Mouse (Mus musculus) hindbrain, embryonic 16.5 days (tissue): ENCODE measurements around the gene N4bp1. TPM values are rescaled to one million over a fixed set of nuclear protein-coding genes. Genes with fewer than 3 reads are reported as not detected.

Experiments
- ATAC-seq: fragments of 200-750 bp; cut with Nextera tagmentation; 2 replicates; pipeline ENCODE4 v1.8.0; 2017; ENCODE audit warnings: moderate TSS enrichment, moderate library complexity
- H3K27ac ChIP-seq: fragments of 300-500 bp; sonication (generic); 2 replicates; pipeline ENCODE4 v1.5.1; 2014; ENCODE audit warnings: low read depth, mild to moderate bottlenecking, control low read depth, low read length, moderate library complexity
- H3K27me3 ChIP-seq: fragments of 300-500 bp; sonication (generic); replicated peaks from 2 replicates; pipeline ENCODE4 v1.6.1; 2014; ENCODE audit warnings: low read length; ENCODE audit not compliant: control insufficient read depth, insufficient read depth
- H3K36me3 ChIP-seq: fragments of 300-500 bp; sonication (generic); 2 replicates; pipeline ENCODE4 v1.6.1; 2014; ENCODE audit warnings: mild to moderate bottlenecking, low read length, moderate library complexity, mixed read lengths; ENCODE audit not compliant: control insufficient read depth, insufficient read depth
- H3K4me1 ChIP-seq: fragments of 300-500 bp; sonication (generic); 2 replicates; pipeline ENCODE4 v1.6.1; 2014; ENCODE audit warnings: low read depth, low read length; ENCODE audit not compliant: control insufficient read depth, insufficient read depth
- H3K4me2 ChIP-seq: fragments of 300-500 bp; sonication (generic); 2 replicates; pipeline ENCODE4 v1.6.1; 2014; ENCODE audit warnings: mild to moderate bottlenecking, low read length, control low read depth, moderate library complexity
- H3K4me3 ChIP-seq: fragments of 300-500 bp; sonication (generic); 2 replicates; pipeline ENCODE4 v1.5.1; 2014; ENCODE audit warnings: mild to moderate bottlenecking, low read length, control low read depth, moderate library complexity
- H3K9ac ChIP-seq: fragments of 300-500 bp; sonication (generic); 2 replicates; pipeline ENCODE4 v1.6.1; 2014; ENCODE audit warnings: low read depth, mild to moderate bottlenecking, control low read depth, low read length, moderate library complexity
- H3K9me3 ChIP-seq: fragments of 300-500 bp; sonication (generic); 2 replicates; pipeline ENCODE4 v1.6.1; 2014; ENCODE audit warnings: mild to moderate bottlenecking, low read length, moderate library complexity; ENCODE audit not compliant: control insufficient read depth
- WGBS: fragments of 180-500 bp; shearing (Covaris S2); extraction: QIAGEN DNeasy Blood & Tissue Kit; methylation state at CpG from one replicate; pipeline ENCODE4 v1.1.7; 2014; 5-methylcytosine and 5-hydroxymethylcytosine counted together
- polyA plus RNA-seq: library from polyadenylated mRNA; unstranded; fragments of >200 nt; fragmentation: Nextera tagmentation; extraction: Ambion mirVana; gene quantifications from 2 replicates; pipeline ENCODE4 v1.2.1, GENCODE M21; 2015

Gene N4bp1
- polyA plus RNA-seq, 1 experiment from 2014 or later = 7.7 TPM

DNA sequence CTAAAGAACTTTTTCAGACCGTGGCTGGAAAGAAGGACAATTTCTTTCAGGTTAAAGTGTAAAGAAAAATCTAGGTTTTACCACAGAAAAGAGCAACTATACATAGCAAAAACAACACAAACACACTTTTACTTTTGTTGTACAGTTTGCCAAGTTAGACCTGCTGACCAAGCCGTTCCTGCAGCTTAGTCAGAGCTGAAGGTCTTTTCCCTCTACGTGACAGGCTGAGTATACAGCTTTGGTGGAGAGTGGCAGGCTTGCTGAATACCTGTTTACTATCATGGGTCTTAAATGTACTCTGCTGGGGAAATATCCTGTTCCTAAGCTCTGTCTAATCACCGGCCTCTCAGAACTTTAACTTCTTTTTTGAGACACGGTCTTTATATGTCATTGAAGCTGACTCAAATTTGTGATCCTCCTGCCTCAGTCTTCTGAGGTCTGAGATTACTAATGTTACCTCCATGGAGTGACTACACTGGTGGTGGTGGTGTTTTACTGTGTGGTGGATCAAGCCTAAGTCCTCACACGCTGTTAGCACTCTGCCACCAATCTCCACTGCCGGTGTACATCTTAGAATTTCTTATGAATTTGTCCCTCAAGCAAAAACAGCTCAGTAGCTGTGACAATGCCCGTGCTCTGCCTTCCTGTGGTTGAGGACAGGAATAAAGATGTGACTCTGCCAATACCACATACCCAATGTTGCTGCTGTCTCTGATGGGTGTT is 31.6 kb downstream of the N4bp1 start:
- WGBS = 88% methylated on average over 8 of the region's 8 CpGs
- H3K4me1 ChIP-seq = no peaks in the 10 kb centered on the region
- no peak overlapping the region for H3K4me2 ChIP-seq
- ATAC-seq = no peak
- H3K36me3 ChIP-seq = no peaks in the 10 kb centered on the region
- no peak overlapping the region for H3K4me3 ChIP-seq
- no peak overlapping the region for H3K9ac ChIP-seq
- no peaks in the 10 kb centered on the region for H3K27me3 ChIP-seq
- no peaks in the 10 kb centered on the region for H3K9me3 ChIP-seq
- no peak overlapping the region for H3K27ac ChIP-seq

DNA sequence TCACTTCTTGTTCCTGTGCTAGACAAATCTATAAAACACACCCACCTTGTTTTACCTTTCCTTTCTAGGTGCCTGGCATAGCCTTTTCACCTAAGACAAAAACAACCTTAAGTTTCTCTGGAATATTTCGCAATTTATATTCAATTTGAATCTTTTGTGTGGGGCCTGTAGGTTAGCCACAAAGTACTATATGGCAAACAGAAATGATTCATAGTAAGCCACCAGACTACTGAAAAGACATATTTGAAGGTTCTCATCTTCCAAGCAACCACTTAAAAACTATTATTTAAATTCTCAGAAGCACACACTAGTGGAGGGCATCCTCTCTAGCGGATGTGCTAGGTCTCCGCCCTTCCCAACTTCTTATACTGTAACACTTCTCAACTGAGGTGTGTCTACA is 32.6 kb downstream of the N4bp1 start:
- H3K4me1 ChIP-seq = no peaks in the 10 kb centered on the region
- no peak overlapping the region for H3K4me3 ChIP-seq
- H3K9ac ChIP-seq = no peak overlapping the region
- H3K9me3 ChIP-seq = no peaks in the 10 kb centered on the region
- H3K4me2 ChIP-seq = no peak overlapping the region
- no peak for ATAC-seq
- no peak overlapping the region for H3K27ac ChIP-seq
- WGBS = 97% methylated on average over 3 of the region's 3 CpGs
- H3K27me3 ChIP-seq = no peaks in the 10 kb centered on the region
- H3K36me3 ChIP-seq = no peaks in the 10 kb centered on the region

DNA sequence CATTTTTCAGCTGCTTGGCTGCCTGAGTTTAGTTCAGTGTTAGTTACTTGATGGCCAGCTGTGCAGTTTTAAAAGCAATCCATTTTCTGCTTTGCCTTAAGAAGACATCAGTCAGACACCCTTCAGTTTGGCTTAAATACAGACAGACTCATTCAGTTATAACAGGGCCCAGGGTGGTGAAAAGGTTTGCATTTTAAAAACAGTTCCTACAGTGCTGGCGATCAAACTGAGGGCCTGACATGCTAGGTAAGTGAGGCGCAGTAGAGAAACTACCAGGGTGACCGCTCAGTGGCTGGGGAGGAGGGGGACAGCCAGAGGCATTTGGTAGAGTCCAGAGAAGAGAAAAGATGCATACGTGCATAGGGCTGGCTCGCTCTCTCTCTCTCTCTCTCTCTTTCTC is 36.2 kb downstream of the N4bp1 start:
- no peaks in the 10 kb centered on the region for H3K36me3 ChIP-seq
- no peaks in the 10 kb centered on the region for H3K9me3 ChIP-seq
- ATAC-seq = no peak
- H3K4me3 ChIP-seq = no peak overlapping the region
- no peak overlapping the region for H3K9ac ChIP-seq
- H3K27ac ChIP-seq = no peak overlapping the region
- H3K27me3 ChIP-seq = no peaks in the 10 kb centered on the region
- 89% methylated on average over 5 of the region's 5 CpGs for WGBS
- no peak overlapping the region for H3K4me2 ChIP-seq
- no peaks in the 10 kb centered on the region for H3K4me1 ChIP-seq

DNA sequence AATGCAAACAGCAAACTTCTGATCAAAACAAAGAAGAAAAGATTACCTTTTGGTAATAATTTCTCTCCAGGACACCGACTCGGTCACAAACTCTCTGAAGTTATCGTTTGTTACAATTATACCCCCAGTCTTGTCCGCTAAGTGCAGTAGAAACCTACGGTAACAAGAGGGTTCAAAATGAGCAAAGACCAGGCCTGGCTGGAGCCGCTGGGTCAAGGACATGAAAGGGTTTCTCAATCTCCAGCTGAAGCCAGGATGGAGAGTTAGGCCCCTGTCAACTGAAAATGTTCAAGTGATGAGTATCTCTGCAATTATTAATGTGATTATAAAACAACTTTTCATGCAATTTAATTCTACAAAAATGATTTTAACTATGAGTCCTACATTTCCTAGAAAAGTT is 36.7 kb downstream of the N4bp1 start:
- Histone ChIP-seq H3K4me3 (no peak overlapping the region), H3K4me1 (no peaks in the 10 kb centered on the region), H3K4me2 (no peak overlapping the region), H3K9ac (no peak overlapping the region), H3K36me3 (0 out of 2 replicates have a peak, but pooled peaks cover under 1% of the 10 kb centered on the region), H3K27me3 (no peaks in the 10 kb centered on the region), H3K9me3 (no peaks in the 10 kb centered on the region), H3K27ac (no peak overlapping the region)
- ATAC-seq = no peak
- 92% methylated on average over 6 of the region's 6 CpGs for WGBS

DNA sequence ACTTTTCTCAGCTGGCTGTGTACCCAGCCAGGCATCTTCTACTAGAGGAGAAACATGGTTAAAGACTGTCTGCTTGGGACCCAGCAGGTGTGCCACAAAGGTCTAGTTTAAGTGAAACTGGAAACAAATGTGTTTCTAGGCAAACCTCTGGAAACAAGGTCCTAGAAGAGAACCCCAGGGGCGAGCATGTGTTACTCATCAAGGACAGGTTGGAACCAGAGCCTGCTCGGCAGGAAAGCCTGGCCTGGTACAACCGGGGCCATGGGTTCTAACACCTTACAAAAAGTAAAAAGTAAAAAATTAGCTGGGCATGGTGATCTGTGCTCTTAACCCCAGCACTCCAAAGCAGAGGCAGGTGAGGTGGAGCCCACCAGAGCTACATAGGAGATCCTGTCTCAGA is 38.0 kb downstream of the N4bp1 start:
- Histone ChIP-seq H3K36me3 (peaks cover 6% of the 10 kb centered on the region; the same call in 1 of the 2 replicates), H3K9ac (no peak overlapping the region), H3K27ac (no peak overlapping the region), H3K4me2 (no peak overlapping the region), H3K27me3 (no peaks in the 10 kb centered on the region), H3K9me3 (no peaks in the 10 kb centered on the region), H3K4me3 (no peak overlapping the region), H3K4me1 (no peaks in the 10 kb centered on the region)
- no peak for ATAC-seq
- WGBS = 89% methylated on average over 3 of the region's 3 CpGs

DNA sequence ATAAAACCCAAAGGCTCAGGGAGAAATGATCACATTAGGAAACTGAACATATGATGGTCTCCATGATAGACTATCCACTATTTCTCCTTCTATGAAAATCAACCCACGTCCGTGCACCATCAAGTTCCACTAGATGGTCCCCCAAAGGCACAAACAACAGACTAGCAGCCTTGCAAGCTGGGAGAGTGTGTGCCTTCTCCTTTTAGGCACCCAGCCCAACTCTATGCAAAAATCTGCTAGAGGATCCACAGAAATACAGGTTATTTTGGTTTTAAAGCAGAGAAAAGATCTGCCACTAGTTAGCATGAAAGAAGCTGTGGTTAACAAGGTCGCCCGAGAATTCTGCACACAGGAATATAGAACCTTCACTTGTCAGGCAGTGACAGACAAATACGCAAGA is 39.2 kb downstream of the N4bp1 start:
- ATAC-seq = no peak
- H3K27ac ChIP-seq = no peak overlapping the region
- 96% methylated on average over 5 of the region's 5 CpGs for WGBS
- no peak overlapping the region for H3K4me3 ChIP-seq
- no peak overlapping the region for H3K9ac ChIP-seq
- H3K27me3 ChIP-seq = no peaks in the 10 kb centered on the region
- H3K9me3 ChIP-seq = no peaks in the 10 kb centered on the region
- peaks cover 15% of the 10 kb centered on the region for H3K36me3 ChIP-seq
- H3K4me2 ChIP-seq = no peak overlapping the region
- H3K4me1 ChIP-seq = no peaks in the 10 kb centered on the region

DNA sequence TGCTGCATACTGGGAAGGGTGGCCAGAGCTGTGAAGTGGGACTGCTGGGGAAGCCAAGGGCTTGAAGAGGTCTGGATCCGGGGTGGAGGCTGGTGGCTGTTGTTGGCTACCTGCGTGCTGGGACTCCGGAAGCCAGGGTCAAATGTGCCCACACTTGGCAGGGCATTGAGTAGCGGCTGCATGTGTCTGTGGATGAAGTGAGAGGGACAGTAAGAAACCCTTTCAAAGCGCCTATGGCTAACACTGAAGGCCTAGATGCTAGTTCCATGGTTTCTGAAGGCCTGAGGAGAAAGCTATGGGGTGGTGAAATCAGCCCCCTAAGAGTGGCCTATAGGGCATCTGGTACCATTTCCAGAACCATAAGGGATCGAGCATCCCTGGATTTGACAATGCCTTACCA is 40.2 kb downstream of the N4bp1 start:
- Histone ChIP-seq H3K4me3 (no peak overlapping the region), H3K4me1 (no peaks in the 10 kb centered on the region), H3K9me3 (no peaks in the 10 kb centered on the region), H3K27me3 (no peaks in the 10 kb centered on the region), H3K4me2 (no peak overlapping the region), H3K36me3 (peaks cover 15% of the 10 kb centered on the region), H3K27ac (no peak overlapping the region), H3K9ac (no peak overlapping the region)
- 95% methylated on average over 6 of the region's 6 CpGs for WGBS
- no peak for ATAC-seq

DNA sequence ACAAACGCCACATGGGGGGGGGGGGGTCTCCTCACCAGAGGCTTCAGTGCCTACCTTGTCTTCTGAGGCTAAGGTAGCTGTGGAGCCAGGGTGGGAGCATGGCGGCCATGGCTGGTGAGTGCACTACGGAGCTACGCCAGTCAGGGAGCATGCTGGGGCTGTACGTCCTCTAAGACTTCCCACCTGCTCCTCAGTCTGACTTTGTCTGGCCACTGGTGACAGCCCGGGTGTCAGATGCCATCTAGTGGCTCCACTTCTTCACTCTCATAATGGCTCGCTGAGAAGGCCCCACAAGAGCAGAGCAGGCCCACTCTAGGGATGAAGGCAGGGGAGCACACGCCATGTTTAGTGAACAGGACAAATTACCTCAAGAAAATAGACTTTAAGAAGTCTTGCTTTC is 41.2 kb downstream of the N4bp1 start:
- H3K4me2 ChIP-seq = no peak overlapping the region
- 51% methylated on average over 8 of the region's 8 CpGs for WGBS
- peaks cover 15% of the 10 kb centered on the region for H3K36me3 ChIP-seq
- H3K27ac ChIP-seq = no peak overlapping the region
- no peak overlapping the region for H3K9ac ChIP-seq
- no peaks in the 10 kb centered on the region for H3K4me1 ChIP-seq
- H3K9me3 ChIP-seq = no peaks in the 10 kb centered on the region
- ATAC-seq = peak; percentile 52; the same call in 1 of the 2 replicates
- H3K4me3 ChIP-seq = no peak overlapping the region
- no peaks in the 10 kb centered on the region for H3K27me3 ChIP-seq

DNA sequence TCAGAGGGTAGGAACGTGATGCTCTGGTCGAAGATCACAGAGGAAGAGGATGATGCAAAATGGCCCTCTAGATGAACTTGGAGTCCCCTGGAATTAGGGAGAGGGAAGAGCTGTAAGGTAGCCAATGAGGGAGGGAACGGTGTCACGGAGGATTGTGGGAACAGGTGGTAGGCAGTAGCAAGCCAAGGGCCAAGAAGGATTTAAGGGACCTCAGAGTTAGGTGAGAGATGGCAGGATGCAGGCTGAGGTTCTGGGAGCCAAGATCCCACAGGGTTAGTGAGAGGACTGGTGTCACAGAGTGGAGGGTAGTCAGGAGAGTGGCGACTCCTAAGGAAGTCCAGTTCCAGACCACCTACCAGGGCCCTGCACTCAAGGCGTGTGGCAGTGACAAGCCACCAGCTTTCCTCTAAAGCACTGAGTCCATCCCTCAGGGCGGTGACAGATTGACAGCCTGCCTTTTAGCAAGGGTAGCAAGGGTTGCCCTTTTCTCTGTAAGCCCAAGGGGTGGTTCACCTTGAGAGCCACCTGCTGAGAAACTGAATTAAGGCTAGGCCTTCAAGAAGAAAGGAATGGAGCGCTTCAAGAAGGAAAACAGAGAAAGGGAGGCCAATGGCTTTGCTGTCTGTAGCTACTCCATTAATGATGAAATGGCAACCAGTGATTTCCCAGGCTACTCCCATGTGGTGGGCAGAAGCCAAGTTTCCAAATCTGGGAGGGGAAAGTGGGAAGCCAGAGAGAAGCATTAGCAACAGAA is 43.3 kb downstream of the N4bp1 start:
- Histone ChIP-seq H3K27me3 (no peaks in the 10 kb centered on the region), H3K4me2 (no peak overlapping the region), H3K9ac (no peak overlapping the region), H3K4me3 (no peak overlapping the region), H3K36me3 (peaks cover 15% of the 10 kb centered on the region), H3K27ac (no peak overlapping the region), H3K4me1 (no peaks in the 10 kb centered on the region), H3K9me3 (no peaks in the 10 kb centered on the region)
- no peak for ATAC-seq
- 83% methylated on average over 8 of the region's 8 CpGs for WGBS
